Mouse (Mus musculus) MEL (cell line): ENCODE measurements around the gene Ttll8. TPM values are rescaled to one million over a fixed set of nuclear protein-coding genes. Genes with fewer than 3 reads are reported as not detected.

ENCODE experiments used
- DNase-seq: peaks from one replicate; pipeline ENCODE4 v3.0.0; 2011; ENCODE audit warnings: low read depth, low spot score
- H3K27ac ChIP-seq: 2 replicates; pipeline ENCODE4 v1.5.1; 2012; ENCODE audit warnings: low read depth, mild to moderate bottlenecking, control low read depth, low read length, moderate library complexity; ENCODE audit not compliant: control insufficient read depth
- H3K27me3 ChIP-seq, 2 experiments: fragments of 150-350 bp in 1 of 2; sonication (generic) in 1 of 2; 2 replicates each; pipeline ENCODE4 v1.6.1; 2012; ENCODE audit warnings: low read length in 2 of 2, mild to moderate bottlenecking in 2 of 2, improper control_type of control experiment in 1 of 2, moderate library complexity in 1 of 2; ENCODE audit not compliant: insufficient read depth in 2 of 2, control insufficient read depth in 1 of 2
- H3K36me3 ChIP-seq, 2 experiments: 2 replicates each; pipeline ENCODE4 v1.6.1; 2012 to 2014; ENCODE audit warnings: low read length in 2 of 2, improper control_type of control experiment in 1 of 2, inconsistent platforms in 1 of 2, mild to moderate bottlenecking in 1 of 2; ENCODE audit not compliant: insufficient read depth in 2 of 2, control insufficient read depth in 1 of 2
- H3K4me1 ChIP-seq, 2 experiments: fragments of 150-350 bp in 1 of 2; sonication (generic) in 1 of 2; 2 replicates each; pipeline ENCODE4 v1.6.1; 2012; ENCODE audit warnings: low read length in 2 of 2, improper control_type of control experiment in 1 of 2, mild to moderate bottlenecking in 1 of 2; ENCODE audit not compliant: insufficient read depth in 2 of 2, control insufficient read depth in 1 of 2
- H3K4me3 ChIP-seq, 2 experiments: fragments of 150-350 bp in 1 of 2; sonication (generic) in 1 of 2; 2 replicates each; pipeline ENCODE4 v1.5.1; 2012; ENCODE audit warnings: low read depth in 2 of 2, low read length in 2 of 2, mild to moderate bottlenecking in 2 of 2, moderate library complexity in 2 of 2, control low read depth in 1 of 2, improper control_type of control experiment in 1 of 2; ENCODE audit not compliant: control insufficient read depth in 1 of 2, insufficient read depth in 1 of 2
- H3K79me2 ChIP-seq: 2 replicates; pipeline ENCODE4 v1.6.1; 2012; ENCODE audit warnings: mild to moderate bottlenecking, low read length, moderate library complexity; ENCODE audit not compliant: control insufficient read depth, poor library complexity, insufficient read depth
- H3K9ac ChIP-seq: 2 replicates; pipeline ENCODE4 v1.6.1; 2012; ENCODE audit warnings: low read depth, mild to moderate bottlenecking, control low read depth, low read length, moderate library complexity; ENCODE audit not compliant: control insufficient read depth, poor library complexity, severe bottlenecking
- H3K9me3 ChIP-seq: fragments of 150-350 bp; sonication (generic); replicated peaks from 2 replicates; pipeline ENCODE4 v1.6.1; 2012; ENCODE audit warnings: mild to moderate bottlenecking, low read length, improper control_type of control experiment, moderate library complexity; ENCODE audit not compliant: insufficient read depth
- BHLHE40 ChIP-seq: IDR thresholded peaks from 2 replicates; pipeline ENCODE4 v1.6.1; 2012; ENCODE audit warnings: low read depth, mild to moderate bottlenecking, inconsistent platforms, low read length, improper control_type of control experiment, borderline replicate concordance
- CHD1 ChIP-seq: IDR thresholded peaks from 2 replicates; pipeline ENCODE4 v1.6.1; 2012; ENCODE audit warnings: low read depth, mild to moderate bottlenecking, inconsistent platforms, low read length, improper control_type of control experiment
- ELF1 ChIP-seq: IDR thresholded peaks from 2 replicates; pipeline ENCODE4 v1.6.1; 2014; ENCODE audit warnings: low read depth, mild to moderate bottlenecking, inconsistent platforms, low read length, improper control_type of control experiment, moderate library complexity
- EP300 ChIP-seq, 2 experiments: IDR thresholded peaks; 2 replicates each; pipeline ENCODE4 v1.6.1; 2011; ENCODE audit warnings: improper control_type of control experiment in 2 of 2, low read length in 2 of 2, low read depth in 1 of 2, mild to moderate bottlenecking in 1 of 2
- ETS1 ChIP-seq: IDR thresholded peaks from 2 replicates; pipeline ENCODE4 v1.6.1; 2012; ENCODE audit warnings: low read depth, mild to moderate bottlenecking, inconsistent platforms, low read length, improper control_type of control experiment, moderate library complexity
- GATA1 ChIP-seq: IDR thresholded peaks from 2 replicates; pipeline ENCODE4 v1.6.1; 2011; ENCODE audit warnings: low read depth, low read length, improper control_type of control experiment
- KAT2A ChIP-seq: conservative IDR thresholded peaks from 2 replicates; pipeline ENCODE4 v1.6.1; 2012; ENCODE audit warnings: low read depth, low read length, improper control_type of control experiment, inconsistent platforms
- MAX ChIP-seq: IDR thresholded peaks from 2 replicates; pipeline ENCODE4 v1.6.1; 2011; ENCODE audit warnings: low read length, improper control_type of control experiment
- MAZ ChIP-seq: IDR thresholded peaks from 2 replicates; pipeline ENCODE4 v1.6.1; 2012; ENCODE audit warnings: low read depth, mild to moderate bottlenecking, inconsistent platforms, low read length, improper control_type of control experiment
- MEF2A ChIP-seq: IDR thresholded peaks from 2 replicates; pipeline ENCODE4 v1.6.1; 2014; ENCODE audit warnings: low read depth, mild to moderate bottlenecking, inconsistent platforms, low read length, improper control_type of control experiment; ENCODE audit not compliant: poor library complexity, insufficient replicate concordance, severe bottlenecking; ENCODE audit errors: extremely low read depth
- MYC ChIP-seq: IDR thresholded peaks from 2 replicates; pipeline ENCODE4 v1.6.1; 2011; ENCODE audit warnings: low read depth, mild to moderate bottlenecking, low read length, improper control_type of control experiment, moderate library complexity
- NELFE ChIP-seq: IDR thresholded peaks from 2 replicates; pipeline ENCODE4 v1.6.1; 2011; ENCODE audit warnings: low read depth, low read length, improper control_type of control experiment
- NRF1 ChIP-seq: IDR thresholded peaks from 2 replicates; pipeline ENCODE4 v1.6.1; 2014; ENCODE audit warnings: low read depth, mild to moderate bottlenecking, inconsistent platforms, low read length, improper control_type of control experiment, moderate library complexity; ENCODE audit not compliant: poor library complexity, insufficient read depth, severe bottlenecking
- POLR2AphosphoS2 ChIP-seq: IDR thresholded peaks from 2 replicates; pipeline ENCODE4 v1.6.1; 2011; ENCODE audit warnings: low read length, improper control_type of control experiment
- POLR2AphosphoS5 ChIP-seq: IDR thresholded peaks from 2 replicates; pipeline ENCODE4 v1.6.1; 2012; ENCODE audit warnings: low read depth, borderline replicate concordance, mild to moderate bottlenecking, inconsistent platforms, low read length, moderate library complexity, mixed read lengths
- RAD21 ChIP-seq: IDR thresholded peaks from 2 replicates; pipeline ENCODE4 v1.6.1; 2011; ENCODE audit warnings: mild to moderate bottlenecking, low read depth, low read length, improper control_type of control experiment
- RCOR1 ChIP-seq: IDR thresholded peaks from 2 replicates; pipeline ENCODE4 v1.6.1; 2012; ENCODE audit warnings: low read depth, mild to moderate bottlenecking, inconsistent platforms, low read length, improper control_type of control experiment
- SIN3A ChIP-seq: IDR thresholded peaks from 2 replicates; pipeline ENCODE4 v1.6.1; 2012; ENCODE audit warnings: low read length, improper control_type of control experiment, inconsistent platforms
- SMC3 ChIP-seq: IDR thresholded peaks from 2 replicates; pipeline ENCODE4 v1.6.1; 2011; ENCODE audit warnings: low read depth, low read length, improper control_type of control experiment
- TAL1 ChIP-seq: IDR thresholded peaks from 2 replicates; pipeline ENCODE4 v1.6.1; 2012; ENCODE audit warnings: mild to moderate bottlenecking, inconsistent platforms, low read length, moderate library complexity, mixed read lengths
- USF1 ChIP-seq: IDR thresholded peaks from 2 replicates; pipeline ENCODE4 v1.6.1; 2014; ENCODE audit warnings: low read depth, mild to moderate bottlenecking, inconsistent platforms, low read length, improper control_type of control experiment, moderate library complexity
- ZC3H11A ChIP-seq: IDR thresholded peaks from 2 replicates; pipeline ENCODE4 v1.6.1; 2012; ENCODE audit warnings: low read depth, mild to moderate bottlenecking, inconsistent platforms, low read length, improper control_type of control experiment
- ZKSCAN1 ChIP-seq: IDR thresholded peaks from 2 replicates; pipeline ENCODE4 v1.6.1; 2012; ENCODE audit warnings: low read depth, mild to moderate bottlenecking, inconsistent platforms, low read length, improper control_type of control experiment, moderate library complexity
- polyA plus RNA-seq, 2 experiments: library from polyadenylated mRNA; stranded (reverse) in 1 of 2; unstranded in 1 of 2; fragments of >175 nt in 1 of 2; fragments of >200 nt in 1 of 2; gene quantifications; 2 replicates each; pipeline versions ENCODE4 v1.2.1 to v1.2.4; 2012; ENCODE audit warnings: low replicate concordance in 2 of 2, low read depth in 1 of 2; ENCODE audit not compliant: insufficient read length in 2 of 2, insufficient read depth in 1 of 2, missing spikeins in 1 of 2
- total RNA-seq: library from RNA; depleted of rRNA; stranded (reverse); fragments of 300-350 nt; gene quantifications from 2 replicates; pipeline ENCODE4 v1.2.3, GENCODE M21; 2012

The Ttll8 gene
- total and polyA plus RNA-seq, 3 experiments, result not detected

GRCm38 (mm10) chr15:88889994-88890393, 64.2 kb downstream of the Ttll8 start:
- H3K27ac ChIP-seq, result no peak overlapping the region
- peak overlapping the region; percentile 47 to 71; a peak in 3 of 4 replicates for H3K4me3 ChIP-seq
- no peaks in the 10 kb centered on the region for H3K4me1 ChIP-seq
- H3K79me2 ChIP-seq, result no peaks in the 10 kb centered on the region
- H3K36me3 ChIP-seq, result no peaks in the 10 kb centered on the region
- no peak for DNase-seq
- H3K9me3 ChIP-seq, result no peaks in the 10 kb centered on the region
- H3K9ac ChIP-seq, result peak overlapping the region; percentile 58
- peaks cover 6 to 9% of the 10 kb centered on the region in 2 experiments; a peak in 3 of 4 replicates for H3K27me3 ChIP-seq
- TF ChIP-seq NRF1, result no peak
- no peak for TF ChIP-seq EP300 (IDR thresholded peaks at IDR 0.05; ENCODE audit: low read depth in 1 of 2, low read length in 2 of 2)
- no peak for TF ChIP-seq RCOR1
- TF ChIP-seq BHLHE40, result no peak
- no peak for TF ChIP-seq USF1
- TF ChIP-seq ZKSCAN1, result no peak
- TF ChIP-seq GATA1, result no peak
- TF ChIP-seq ELF1, result no peak
- TF ChIP-seq POLR2AphosphoS5, result no peak
- no peak for TF ChIP-seq SMC3
- TF ChIP-seq MAX, result no peak
- no peak for TF ChIP-seq SIN3A
- no peak for TF ChIP-seq MAZ
- TF ChIP-seq MYC, result no peak
- no peak for TF ChIP-seq ZC3H11A

- Histone ChIP-seq H3K79me2 (no peaks in the 10 kb centered on the region), H3K27me3 (peaks cover 8 to 9% of the 10 kb centered on the region in 2 experiments), H3K9ac (no peak overlapping the region), H3K4me1 (no peaks in the 10 kb centered on the region), H3K9me3 (no peaks in the 10 kb centered on the region), H3K36me3 (no peaks in the 10 kb centered on the region), H3K4me3 (no peak overlapping the region), H3K27ac (no peak overlapping the region)
- TF ChIP-seq NELFE (no peak), RCOR1 (no peak), POLR2AphosphoS5 (no peak), POLR2AphosphoS2 (no peak), CHD1 (no peak), SIN3A (no peak), ZC3H11A (no peak), RAD21 (no peak), TAL1 (no peak), KAT2A (no peak), ETS1 (no peak), MEF2A (no peak)
- DNase-seq, result no peak
Measured at GRCm38 (mm10) chr15:88889032-88889431, 65.2 kb downstream of the Ttll8 start.
